Mouse (Mus musculus) c-Kit-positive CD71-positive TER-119-negative erythroid progenitor cells, embryonic 14.5 days (primary cell): ENCODE results near the gene Mcpt2.
A peak's percentile ranks its signal among the peaks of the same experiment; 100 is the strongest.
"Not testable (repeated sequence)": the region's sequence is repeated elsewhere in the genome, so short reads cannot be mapped to it uniquely, and the experiment has no call there.

Source experiments
- DNase-seq: peaks from one replicate; pipeline ENCODE4 v3.0.0-alpha.2; 2013; ENCODE audit warnings: low read depth

Gene Mcpt2

DNA sequence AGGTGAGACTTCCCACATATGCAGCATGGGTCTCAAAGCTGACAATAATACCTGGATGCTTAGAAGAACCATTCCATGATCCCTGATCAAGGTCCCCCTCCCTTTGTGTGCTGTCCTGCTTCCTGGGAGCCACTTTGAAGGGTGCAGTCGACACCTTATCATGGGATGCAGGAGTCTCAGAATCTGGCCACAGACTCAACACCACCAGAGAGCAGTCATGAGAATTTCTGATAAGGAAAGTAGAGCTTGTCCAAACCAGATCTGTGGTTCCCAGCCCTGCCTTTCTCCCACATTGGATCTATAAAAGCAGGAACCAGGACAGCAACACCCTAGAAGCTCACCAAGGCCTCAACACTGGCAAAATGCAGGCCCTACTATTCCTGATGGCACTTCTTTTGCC lies at the start of gene Mcpt2:
TSS of gene Mcpt2 (plus strand) at position 250 of the 400 bp plus-strand sequence.
- not testable (repeated sequence) for DNase-seq

DNA sequence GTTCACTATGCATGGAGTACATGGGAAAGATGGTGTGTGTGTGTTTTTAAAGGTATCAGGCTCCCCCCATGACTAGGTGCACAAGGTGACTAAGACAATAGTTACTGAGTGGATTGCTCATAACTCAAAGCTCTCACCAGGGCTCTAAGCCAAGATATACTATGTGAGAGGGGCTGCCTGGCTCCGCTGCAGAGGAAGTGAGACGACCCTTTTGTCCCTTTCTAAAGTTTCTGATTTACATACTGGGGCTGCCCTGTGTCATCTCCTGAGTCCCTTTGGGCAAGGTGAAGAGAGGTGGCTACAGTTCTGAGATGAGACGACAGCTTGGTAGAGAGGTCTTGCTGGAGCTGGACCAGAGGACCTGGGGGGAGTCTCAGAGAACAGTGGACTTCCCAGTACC lies 28.7 kb upstream of the Mcpt2 start:
- no peak for DNase-seq

DNA sequence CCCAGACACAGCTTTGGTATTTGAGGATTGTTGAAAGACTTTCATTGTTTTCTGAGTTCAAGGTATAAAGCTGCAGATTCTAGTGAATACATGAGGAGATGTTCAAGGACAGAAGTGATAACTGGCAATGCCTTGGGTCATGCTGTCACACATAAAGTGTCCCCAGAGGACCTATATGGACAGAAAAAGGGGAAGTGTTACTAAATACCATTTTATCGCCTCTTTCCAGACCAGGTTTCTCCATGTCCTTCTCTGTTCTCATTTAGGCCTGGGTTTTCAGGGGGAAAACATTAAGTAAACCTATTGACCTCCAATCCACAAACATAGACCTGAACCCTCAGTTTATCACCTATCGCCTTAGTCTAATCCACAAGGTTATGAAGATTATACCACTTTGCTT lies 27.9 kb upstream of the Mcpt2 start:
- DNase-seq: no peak

DNA sequence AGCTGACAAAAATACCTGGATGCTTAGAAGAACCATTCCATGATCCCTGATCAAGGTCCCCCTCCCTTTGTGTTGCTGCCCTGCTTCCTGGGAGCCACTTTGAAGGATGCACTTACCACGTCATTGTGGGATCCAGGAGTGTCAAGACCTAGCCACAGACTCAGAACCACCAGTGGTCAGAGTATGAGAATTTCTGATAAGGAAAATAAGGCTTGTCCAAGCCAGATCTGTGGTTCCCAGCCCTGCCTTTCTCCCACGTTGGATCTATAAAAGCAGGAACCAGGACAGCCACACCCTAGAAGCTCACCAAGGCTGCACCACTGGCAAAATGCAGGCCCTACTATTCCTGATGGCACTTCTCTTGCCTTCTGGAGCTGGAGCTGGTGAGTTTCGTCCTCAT lies 24.2 kb upstream of the Mcpt2 start, which contains the start of gene Mcpt1:
TSS of gene Mcpt1 (plus strand) at position 301 of the 400 bp plus-strand sequence.
- not testable (repeated sequence) for DNase-seq

DNA sequence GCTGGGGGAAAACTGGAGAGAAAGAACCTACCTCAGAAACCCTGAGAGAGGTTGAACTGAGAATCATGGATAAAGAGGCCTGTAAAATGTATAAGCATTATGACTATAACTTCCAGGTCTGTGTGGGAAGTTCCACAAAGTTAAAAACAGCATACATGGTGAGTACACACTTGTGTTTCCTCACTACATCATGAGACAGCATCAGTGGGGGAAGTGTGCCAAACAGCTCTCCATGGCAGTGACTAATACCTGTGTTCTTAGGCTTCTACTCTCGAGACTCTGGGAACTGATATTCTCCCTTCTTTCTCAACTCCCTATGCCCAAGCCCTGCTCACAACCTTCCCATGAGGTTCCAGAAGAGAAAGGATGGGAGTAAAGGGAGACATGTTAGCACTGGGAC lies 22.4 kb upstream of the Mcpt2 start:
- DNase-seq: no peak

DNA sequence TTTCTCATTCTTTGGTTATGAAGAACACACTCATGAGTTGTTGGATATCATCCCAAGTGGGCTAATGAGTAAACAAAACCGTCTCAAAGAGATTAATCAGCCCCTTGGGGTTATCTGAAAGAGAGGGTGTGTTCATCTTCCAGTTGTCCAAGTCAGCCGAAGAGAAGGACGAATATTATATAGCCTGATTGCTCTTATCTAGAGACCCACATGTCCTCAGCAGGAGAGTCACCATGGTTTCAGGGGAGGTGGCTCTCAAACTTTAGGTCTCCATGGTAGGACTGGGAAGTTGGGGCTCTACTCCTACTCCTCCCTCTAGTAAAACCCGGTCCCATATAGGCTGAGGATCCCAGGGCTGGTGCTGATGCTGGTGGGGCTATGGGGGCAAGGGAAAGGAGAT lies 20.5 kb upstream of the Mcpt2 start:
- peak; percentile 52 for DNase-seq

DNA sequence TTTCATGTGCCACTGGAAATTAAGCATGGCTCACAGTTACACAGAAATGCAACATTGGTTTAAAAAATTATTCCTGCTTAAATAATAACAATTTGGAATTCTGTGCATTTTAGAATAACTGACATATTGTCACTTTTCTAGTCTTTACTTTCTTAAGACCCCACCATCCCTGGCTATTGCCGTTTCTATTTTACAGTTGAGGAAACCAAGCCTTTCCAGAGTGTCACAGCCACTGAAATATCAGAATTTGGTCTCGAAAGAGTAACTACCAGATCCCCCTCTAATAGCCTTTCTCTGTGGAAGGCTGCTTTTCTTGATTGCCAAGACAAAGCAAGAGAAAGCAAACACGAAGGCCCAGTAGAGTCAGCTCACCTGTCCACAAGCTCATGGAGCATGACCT lies 11.4 kb upstream of the Mcpt2 start, which contains the start of gene Mcpt9:
TSS of gene Mcpt9 (minus strand) at position 101 of the 400 bp plus-strand sequence.
- not testable (repeated sequence) for DNase-seq

DNA sequence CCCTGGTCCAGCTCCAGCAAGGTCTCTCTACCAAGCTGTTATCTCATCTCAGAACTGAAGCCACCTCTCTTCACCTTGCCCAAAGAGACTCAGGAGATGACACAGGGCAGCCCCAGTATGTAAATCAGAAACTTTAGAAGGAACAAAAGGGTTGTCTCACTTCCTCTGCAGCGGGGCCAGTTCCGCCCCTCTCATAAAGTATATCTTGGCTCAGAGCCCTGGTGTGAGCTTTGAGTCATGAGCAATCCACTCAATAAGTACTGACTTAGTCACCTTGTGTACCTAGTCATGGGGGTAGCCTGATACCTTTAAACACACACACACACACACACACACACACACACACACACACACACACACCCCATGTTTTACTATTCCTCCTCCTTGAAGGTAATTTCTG lies 7.4 kb upstream of the Mcpt2 start:
- no peak for DNase-seq

DNA sequence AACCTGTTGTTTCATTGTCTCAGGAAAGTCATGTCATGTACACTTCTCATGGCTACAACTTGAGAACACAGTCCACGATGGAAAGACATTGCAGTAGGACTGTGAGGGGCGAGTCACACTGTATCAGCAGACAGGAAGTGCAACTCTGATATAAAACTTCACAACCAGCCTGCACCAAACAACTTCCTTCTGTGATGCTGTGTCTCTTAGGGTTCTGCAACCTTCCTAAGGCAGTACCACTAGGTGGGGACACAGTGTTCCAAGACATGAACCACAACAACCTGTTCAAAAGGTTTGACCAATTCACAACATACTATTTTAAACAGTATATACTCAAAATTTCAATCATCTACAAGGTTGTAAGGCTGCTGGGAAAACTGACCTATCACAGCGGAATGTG lies 13.6 kb downstream of the Mcpt2 start:
- DNase-seq: no peak

DNA sequence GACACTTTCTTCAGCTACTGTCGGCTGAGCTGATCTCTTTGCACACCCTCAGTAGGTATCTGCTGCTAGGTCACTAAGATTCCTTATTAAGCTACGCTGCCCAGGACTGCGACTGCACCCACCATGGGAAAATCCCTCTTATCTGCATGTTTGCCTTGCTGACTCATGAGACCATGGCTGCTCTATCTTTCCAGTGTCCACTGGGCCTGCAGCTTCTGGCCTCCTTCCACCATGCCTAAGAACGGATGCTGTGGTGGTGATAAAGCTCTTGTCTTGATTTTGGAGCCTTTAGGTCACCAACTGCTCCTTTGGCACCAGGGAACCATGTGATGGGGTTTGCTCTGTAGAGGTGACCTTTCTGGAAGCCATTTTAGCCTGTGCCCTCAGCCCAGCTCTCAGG lies 15.9 kb downstream of the Mcpt2 start:
- no peak for DNase-seq

DNA sequence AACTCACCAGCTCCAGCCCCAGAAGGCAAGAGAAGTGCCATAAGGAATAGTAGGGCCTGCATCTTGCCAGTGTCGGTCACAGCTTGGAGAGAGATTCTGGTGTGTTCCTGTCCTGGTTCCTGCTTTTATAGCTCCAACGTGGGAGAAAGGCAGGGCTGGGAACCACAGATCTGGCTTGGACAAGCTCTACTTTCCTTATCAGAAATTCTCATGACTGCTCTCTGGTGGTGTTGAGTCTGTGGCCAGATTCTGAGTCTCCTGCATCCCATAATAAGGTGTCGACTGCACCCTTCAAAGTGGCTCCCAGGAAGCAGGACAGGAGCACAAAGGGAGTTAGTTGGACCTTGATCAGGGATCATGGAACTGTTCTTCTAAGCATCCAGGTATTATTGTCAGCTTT lies 20.4 kb downstream of the Mcpt2 start, which contains the start of gene Mcpt4:
TSS of gene Mcpt4 (minus strand) at position 101 of the 400 bp plus-strand sequence.
- not testable (repeated sequence) for DNase-seq

DNA sequence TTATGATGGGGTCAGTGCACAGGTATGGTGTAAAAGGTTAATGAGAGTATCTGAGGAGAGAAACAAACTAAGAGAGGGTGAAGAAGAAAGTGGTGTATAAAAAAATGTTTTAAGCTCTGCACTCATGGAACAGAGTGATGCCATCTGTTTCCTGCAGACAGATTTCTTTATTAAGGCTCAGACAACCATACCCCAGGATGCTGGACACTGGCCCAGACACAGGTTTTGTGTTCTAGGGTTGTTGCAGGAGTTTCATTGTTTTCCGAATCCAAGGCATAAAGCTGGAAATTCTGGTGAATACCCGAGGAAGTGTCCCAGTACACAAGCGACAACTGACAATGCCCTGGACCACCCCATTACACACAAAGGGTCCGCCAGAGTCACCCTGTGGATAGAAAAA lies 40.2 kb downstream of the Mcpt2 start:
- DNase-seq: no peak

DNA sequence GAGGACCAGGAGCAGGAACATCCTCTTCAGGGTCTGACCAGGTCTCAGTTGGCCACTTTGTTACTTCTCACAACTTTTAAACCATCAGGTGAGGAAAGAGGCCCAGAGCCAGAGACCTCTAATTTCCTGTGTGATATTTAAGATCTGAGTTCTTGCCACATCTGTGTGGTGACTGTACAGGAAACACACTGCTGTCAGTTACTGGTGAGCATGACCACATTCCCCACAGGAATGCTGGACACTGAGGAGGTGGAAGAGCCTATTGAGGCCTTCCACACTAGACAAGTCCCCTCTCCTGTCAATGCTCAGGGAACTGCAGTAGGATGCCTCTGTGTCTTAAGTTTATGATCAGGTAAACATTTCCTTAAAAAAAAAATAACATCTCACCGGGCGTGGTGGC lies 43.3 kb downstream of the Mcpt2 start, which contains the start of gene Mcpt8:
TSS of gene Mcpt8 (minus strand) at position 107 of the 400 bp plus-strand sequence.
- no peak for DNase-seq

DNA sequence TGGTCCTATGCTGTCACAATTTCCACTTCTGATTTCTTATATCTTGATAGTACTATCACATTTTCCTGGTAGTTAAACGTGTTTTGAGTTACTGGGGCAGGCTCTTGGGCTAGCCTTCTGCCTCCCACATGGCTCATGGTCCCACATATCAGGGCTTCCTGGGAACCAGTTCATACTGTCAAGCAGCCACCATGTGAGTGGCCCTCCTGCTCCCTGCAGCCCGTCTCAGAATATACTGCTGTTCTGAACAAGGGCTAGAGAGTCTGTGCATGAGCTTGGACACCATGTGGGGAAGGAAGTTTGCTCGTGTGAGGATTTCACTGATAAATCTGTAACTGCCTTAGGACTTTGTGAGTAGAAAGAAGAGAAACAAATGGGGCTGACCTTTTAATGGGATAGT lies 44.9 kb downstream of the Mcpt2 start:
- no peak for DNase-seq

DNA sequence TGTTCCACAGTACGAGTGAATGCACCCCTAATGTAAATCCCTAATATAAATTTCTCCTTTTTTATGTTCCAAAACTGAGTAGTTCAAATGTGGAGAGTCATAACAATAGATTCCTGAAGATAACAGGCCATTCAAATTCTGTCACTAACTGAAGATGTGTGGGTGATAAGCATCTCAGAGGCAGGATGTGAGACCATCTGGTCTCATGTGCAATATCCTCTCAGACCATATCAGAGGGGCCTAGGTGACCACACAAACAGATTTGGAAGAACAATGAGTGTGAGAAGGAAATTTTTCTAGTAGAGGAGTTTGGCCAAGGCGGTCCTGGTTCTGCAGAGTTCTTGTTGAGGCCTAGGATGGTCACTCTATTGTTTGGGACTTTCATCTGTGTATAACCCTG lies 51.5 kb downstream of the Mcpt2 start:
- DNase-seq: no peak
